In the genomic region with DNA sequence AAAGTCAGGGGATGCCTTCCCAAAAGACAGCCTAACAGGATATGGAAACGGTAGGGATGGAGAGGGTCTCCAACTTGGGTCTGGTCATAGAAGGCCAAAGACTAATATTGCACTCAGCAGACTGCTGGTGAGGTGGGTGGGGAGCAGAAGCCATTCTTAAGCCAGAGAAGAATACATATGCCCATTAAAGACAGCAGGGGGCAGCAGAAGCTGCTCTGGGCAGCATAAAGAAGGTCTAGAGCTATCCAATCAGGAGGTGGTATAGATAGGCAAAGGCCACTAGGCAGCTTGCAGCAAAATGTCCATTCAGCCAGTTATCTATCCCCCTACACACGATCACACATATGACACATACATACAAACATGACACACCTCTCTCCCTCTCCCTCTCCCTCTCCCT, we compare ENCODE assay signal across 8 mouse cellular contexts. TPM values are rescaled to one million over a fixed set of nuclear protein-coding genes. Genes with fewer than 3 reads are reported as not detected.
DNase-seq lines count a peak whose midpoint lies in the region; ATAC-seq and TF ChIP-seq lines count a peak whose summit lies in the region.

No protein-coding gene starts in this region.

- peak; percentile 67 for TF ChIP-seq CTCF in liver, embryonic 14.5 days (IDR thresholded peaks at IDR 0.05; ENCODE audit: low read depth)

- no peaks in the 10 kb centered on the region for H3K27me3 ChIP-seq in hindbrain, embryonic 10.5 days (ENCODE audit: insufficient read depth, poor library complexity, severe bottlenecking)
- no peaks in the 10 kb centered on the region for H3K27me3 ChIP-seq in hindbrain, embryonic 16.5 days (replicated peaks; ENCODE audit: control insufficient read depth, insufficient read depth, low read length)
- no peaks in the 10 kb centered on the region for H3K27me3 ChIP-seq in embryonic facial prominence, embryonic 10.5 days (replicated peaks; ENCODE audit: low read depth, poor library complexity, severe bottlenecking)
- H3K27me3 ChIP-seq in liver, embryonic 14.5 days (ENCODE audit: control insufficient read depth, insufficient read depth, low read length): no peaks in the 10 kb centered on the region
- no peaks in the 10 kb centered on the region for H3K27me3 ChIP-seq in hindbrain, embryonic 14.5 days (ENCODE audit: control insufficient read depth, insufficient read depth, low read length)

- no peak for ATAC-seq in hindbrain, embryonic 16.5 days
- ATAC-seq in liver, embryonic 14.5 days (ENCODE audit: insufficient read depth): no peak
- no peak for ATAC-seq in hindbrain, embryonic 14.5 days (ENCODE audit: low FRiP score)

- TF ChIP-seq EP300 in liver, embryonic 14.5 days (IDR thresholded peaks at IDR 0.05; ENCODE audit: low read depth): no peak

- WGBS in hindbrain, embryonic 10.5 days: 59% methylated on average over 2 of the region's 2 CpGs
- 59% methylated on average over 2 of the region's 2 CpGs for WGBS in hindbrain, embryonic 16.5 days
- WGBS in embryonic facial prominence, embryonic 10.5 days: 65% methylated on average over 2 of the region's 2 CpGs
- WGBS in liver, embryonic 14.5 days (ENCODE audit: insufficient replicate concordance): 17% methylated on average over 2 of the region's 2 CpGs
- WGBS in hindbrain, embryonic 14.5 days: 60% methylated on average over 2 of the region's 2 CpGs

- H3K4me2 ChIP-seq in hindbrain, embryonic 16.5 days (ENCODE audit: low read length): no peak overlapping the region
- H3K4me2 ChIP-seq in liver, embryonic 14.5 days (ENCODE audit: low read depth): no peak overlapping the region
- H3K4me2 ChIP-seq in hindbrain, embryonic 14.5 days (replicated peaks): no peak overlapping the region

- H3K27ac ChIP-seq in hindbrain, embryonic 10.5 days: no peak overlapping the region
- H3K27ac ChIP-seq in hindbrain, embryonic 16.5 days (ENCODE audit: low read depth, low read length): no peak overlapping the region
- H3K27ac ChIP-seq in embryonic facial prominence, embryonic 10.5 days (replicated peaks): no peak overlapping the region
- no peak overlapping the region for H3K27ac ChIP-seq in liver, embryonic 14.5 days
- no peak overlapping the region for H3K27ac ChIP-seq in hindbrain, embryonic 14.5 days

- DNase-seq in hindbrain, embryonic 10.5 days (ENCODE audit: low spot score): peak; percentile 11
- peak; percentile 34 to 44 for DNase-seq in B cell, adult 2 months
- DNase-seq in Muller cell, postnatal 12 days (ENCODE audit: inconsistent ontology term): peak; percentile 2
- peak; percentile 19 for DNase-seq in embryonic facial prominence, embryonic 10.5 days (ENCODE audit: low spot score)
- peak; percentile 2 to 4 (median 4) for DNase-seq in liver, embryonic 14.5 days (ENCODE audit: low read depth in 3 of 3, low spot score in 3 of 3)
- peak; percentile 40 for DNase-seq in thymus, postnatal 25 days
- no peak for DNase-seq in hindbrain, embryonic 14.5 days (ENCODE audit: low spot score)

- H3K9me3 ChIP-seq in hindbrain, embryonic 10.5 days: peaks cover 7% of the 10 kb centered on the region; the same call in 1 of the 2 replicates
- H3K9me3 ChIP-seq in hindbrain, embryonic 16.5 days (ENCODE audit: control insufficient read depth, low read length): no peaks in the 10 kb centered on the region
- peaks cover 5% of the 10 kb centered on the region; the same call in 1 of the 2 replicates for H3K9me3 ChIP-seq in embryonic facial prominence, embryonic 10.5 days
- H3K9me3 ChIP-seq in liver, embryonic 14.5 days (ENCODE audit: control insufficient read depth, low read length): no peaks in the 10 kb centered on the region
- H3K9me3 ChIP-seq in hindbrain, embryonic 14.5 days (ENCODE audit: control insufficient read depth, low read length): no peaks in the 10 kb centered on the region

- H3K36me3 ChIP-seq in hindbrain, embryonic 10.5 days: no peaks in the 10 kb centered on the region
- H3K36me3 ChIP-seq in hindbrain, embryonic 16.5 days (ENCODE audit: control insufficient read depth, insufficient read depth, low read length): no peaks in the 10 kb centered on the region
- H3K36me3 ChIP-seq in embryonic facial prominence, embryonic 10.5 days (replicated peaks): no peaks in the 10 kb centered on the region
- no peaks in the 10 kb centered on the region for H3K36me3 ChIP-seq in liver, embryonic 14.5 days (replicated peaks; ENCODE audit: control insufficient read depth, insufficient read depth, low read depth)
- no peaks in the 10 kb centered on the region for H3K36me3 ChIP-seq in hindbrain, embryonic 14.5 days (replicated peaks; ENCODE audit: control insufficient read depth, insufficient read depth)

- no peak overlapping the region for H3K9ac ChIP-seq in hindbrain, embryonic 16.5 days (ENCODE audit: low read depth, low read length)
- no peak overlapping the region for H3K9ac ChIP-seq in liver, embryonic 14.5 days (replicated peaks)
- no peak overlapping the region for H3K9ac ChIP-seq in hindbrain, embryonic 14.5 days

- H3K4me3 ChIP-seq in hindbrain, embryonic 10.5 days: no peak overlapping the region
- H3K4me3 ChIP-seq in hindbrain, embryonic 16.5 days (ENCODE audit: low read length): no peak overlapping the region
- no peak overlapping the region for H3K4me3 ChIP-seq in embryonic facial prominence, embryonic 10.5 days
- H3K4me3 ChIP-seq in liver, embryonic 14.5 days (ENCODE audit: insufficient read depth in 1 of 2, low read depth in 2 of 2, low read length in 2 of 2): no peak overlapping the region
- no peak overlapping the region for H3K4me3 ChIP-seq in hindbrain, embryonic 14.5 days (replicated peaks; ENCODE audit: low read length)

- no peaks in the 10 kb centered on the region for H3K4me1 ChIP-seq in hindbrain, embryonic 10.5 days (replicated peaks)
- H3K4me1 ChIP-seq in hindbrain, embryonic 16.5 days (ENCODE audit: control insufficient read depth, insufficient read depth, low read depth, low read length): no peaks in the 10 kb centered on the region
- no peaks in the 10 kb centered on the region; the same call in 1 of the 2 replicates for H3K4me1 ChIP-seq in embryonic facial prominence, embryonic 10.5 days
- H3K4me1 ChIP-seq in liver, embryonic 14.5 days (replicated peaks; ENCODE audit: control insufficient read depth in 2 of 2, insufficient read depth in 2 of 2, low read length in 1 of 2): no peaks in the 10 kb centered on the region
- H3K4me1 ChIP-seq in hindbrain, embryonic 14.5 days (replicated peaks; ENCODE audit: control insufficient read depth, insufficient read depth, low read length): no peaks in the 10 kb centered on the region

RNA-seq across cellular contexts. Expression of gene Abo, which starts 17.1 kb away (rescaled TPM):
- polyA plus RNA-seq in hindbrain, embryonic 10.5 days (2016; fragmentation: Nextera tagmentation; extraction: Ambion mirVana): not detected in 2 replicates
- polyA plus RNA-seq in hindbrain, embryonic 16.5 days (2015; fragmentation: Nextera tagmentation; extraction: Ambion mirVana): not detected in 2 replicates
- not detected in 2 replicates for polyA plus RNA-seq in embryonic facial prominence, embryonic 10.5 days (2016; fragmentation: Nextera tagmentation; extraction: Ambion mirVana)
- polyA plus RNA-seq in liver, embryonic 14.5 days (2012; rRNA removed): not detected in 2 replicates
- not detected in 2 replicates for polyA plus RNA-seq in liver, embryonic 14.5 days (2014; fragmentation: Nextera tagmentation; extraction: Ambion mirVana)
- not detected in 2 replicates for polyA plus RNA-seq in hindbrain, embryonic 14.5 days (2014; fragmentation: Nextera tagmentation; extraction: Ambion mirVana)

RNA-seq across cellular contexts. Expression of gene Surf6, which starts 55.0 kb away (rescaled TPM):
- polyA plus RNA-seq in hindbrain, embryonic 10.5 days (2016; fragmentation: Nextera tagmentation; extraction: Ambion mirVana): 30.8 and 33.4 TPM in 2 replicates
- polyA plus RNA-seq in hindbrain, embryonic 16.5 days (2015; fragmentation: Nextera tagmentation; extraction: Ambion mirVana): 31.1 and 32.2 TPM in 2 replicates
- 33.5 and 37.1 TPM in 2 replicates for polyA plus RNA-seq in embryonic facial prominence, embryonic 10.5 days (2016; fragmentation: Nextera tagmentation; extraction: Ambion mirVana)
- 6.2 and 10.6 TPM in 2 replicates for polyA plus RNA-seq in liver, embryonic 14.5 days (2012; rRNA removed)
- 6.3 and 7.1 TPM in 2 replicates for polyA plus RNA-seq in liver, embryonic 14.5 days (2014; fragmentation: Nextera tagmentation; extraction: Ambion mirVana)
- 15.1 and 15.9 TPM in 2 replicates for polyA plus RNA-seq in hindbrain, embryonic 14.5 days (2014; fragmentation: Nextera tagmentation; extraction: Ambion mirVana)
